Mouse (Mus musculus) heart, embryonic 13.5 days (tissue): ENCODE results near the gene Hyal3. TPM values are rescaled to one million over a fixed set of nuclear protein-coding genes. Genes with fewer than 3 reads are reported as not detected.

Experiments used
- ATAC-seq: fragments of 200-750 bp; cut with Nextera tagmentation; 2 replicates; pipeline ENCODE4 v1.8.0; 2017; ENCODE audit warnings: moderate TSS enrichment; ENCODE audit not compliant: insufficient number of reproducible peaks, low FRiP score, low TSS enrichment; ENCODE audit errors: extremely low read depth
- H3K27ac ChIP-seq: fragments of 300-500 bp; sonication (generic); replicated peaks from 2 replicates; pipeline ENCODE4 v1.5.1; 2015; ENCODE audit warnings: moderate library complexity, mild to moderate bottlenecking, inconsistent platforms
- H3K27me3 ChIP-seq: fragments of 300-500 bp; sonication (generic); replicated peaks from 2 replicates; pipeline ENCODE4 v1.6.1; 2015; ENCODE audit warnings: mild to moderate bottlenecking, inconsistent platforms
- H3K36me3 ChIP-seq: fragments of 300-500 bp; sonication (generic); 2 replicates; pipeline ENCODE4 v1.6.1; 2015; ENCODE audit warnings: mild to moderate bottlenecking, inconsistent platforms
- H3K4me1 ChIP-seq: fragments of 300-500 bp; sonication (generic); 2 replicates; pipeline ENCODE4 v1.6.1; 2015; ENCODE audit warnings: inconsistent platforms
- H3K4me2 ChIP-seq: fragments of 300-500 bp; sonication (generic); 2 replicates; pipeline ENCODE4 v1.6.1; 2015; ENCODE audit warnings: inconsistent platforms, mild to moderate bottlenecking, moderate library complexity
- H3K4me3 ChIP-seq: fragments of 300-500 bp; sonication (generic); 2 replicates; pipeline ENCODE4 v1.5.1; 2015; ENCODE audit warnings: moderate library complexity, mild to moderate bottlenecking, inconsistent platforms
- H3K9ac ChIP-seq: fragments of 300-500 bp; sonication (generic); 2 replicates; pipeline ENCODE4 v1.6.1; 2015; ENCODE audit warnings: inconsistent platforms, mild to moderate bottlenecking, moderate library complexity
- H3K9me3 ChIP-seq: fragments of 300-500 bp; sonication (generic); 2 replicates; pipeline ENCODE4 v1.6.1; 2016; ENCODE audit warnings: inconsistent platforms
- WGBS: fragments of 180-500 bp; shearing (Covaris S2); methylation state at CpG from one replicate; pipeline ENCODE4 v1.1.7; 2015; ENCODE audit warnings: mixed read lengths; 5-methylcytosine and 5-hydroxymethylcytosine counted together
- polyA plus RNA-seq: library from polyadenylated mRNA; unstranded; fragments of >200 nt; fragmentation: Nextera tagmentation; extraction: Ambion mirVana; gene quantifications from 2 replicates; pipeline ENCODE4 v1.2.1, GENCODE M21; 2015

The Hyal3 gene
- polyA plus RNA-seq, 1 experiment from 2014 or later, result 0.68 TPM

GRCm38 (mm10) chr9:107599842-107600241 is 19.2 kb downstream of the Hyal3 start:
- ATAC-seq, result no peak
- Histone ChIP-seq H3K27me3 (peaks cover 38% of the 10 kb centered on the region), H3K4me3 (no peak overlapping the region), H3K27ac (no peak overlapping the region), H3K9ac (peak overlapping the region; percentile 37; the same call in 1 of the 2 replicates), H3K9me3 (no peaks in the 10 kb centered on the region), H3K36me3 (peaks cover 12% of the 10 kb centered on the region), H3K4me1 (peaks cover 49% of the 10 kb centered on the region), H3K4me2 (0 out of 2 replicates have a peak overlapping the region, but pooled peaks have one; percentile 4)
- WGBS, result 57% methylated on average over 14 of the region's 14 CpGs

GRCm38 (mm10) chr9:107600745-107601144 is 20.1 kb downstream of the Hyal3 start:
- 73% methylated on average over 12 of the region's 12 CpGs for WGBS
- peaks cover 45% of the 10 kb centered on the region for H3K27me3 ChIP-seq
- H3K4me1 ChIP-seq, result peaks cover 54% of the 10 kb centered on the region

GRCm38 (mm10) chr9:107601275-107601674 is 20.7 kb downstream of the Hyal3 start:
- Histone ChIP-seq H3K4me2 (no peak overlapping the region), H3K27me3 (peaks cover 50% of the 10 kb centered on the region), H3K4me3 (no peak overlapping the region), H3K4me1 (peaks cover 54% of the 10 kb centered on the region), H3K9ac (no peak overlapping the region; the same call in 1 of the 2 replicates), H3K9me3 (no peaks in the 10 kb centered on the region), H3K27ac (no peak overlapping the region), H3K36me3 (peaks cover 5% of the 10 kb centered on the region; the same call in 1 of the 2 replicates)
- no peak for ATAC-seq
- 84% methylated on average over 11 of the region's 11 CpGs for WGBS

More at GRCm38 (mm10) chr9:107600745-107601144, 20.1 kb downstream of the Hyal3 start:
- Histone ChIP-seq H3K4me3 (no peak overlapping the region), H3K9ac (no peak overlapping the region), H3K4me2 (no peak overlapping the region), H3K9me3 (no peaks in the 10 kb centered on the region), H3K27ac (no peak overlapping the region), H3K36me3 (peaks cover 5% of the 10 kb centered on the region)
- ATAC-seq, result no peak

GRCm38 (mm10) chr9:107602068-107602648 is 21.5 kb downstream of the Hyal3 start:
- peak overlapping the region; percentile 69 for H3K9ac ChIP-seq
- ATAC-seq, result no peak
- H3K4me3 ChIP-seq, result no peak overlapping the region
- peak overlapping the region; percentile 31 for H3K4me2 ChIP-seq
- peaks cover 5% of the 10 kb centered on the region; the same call in 1 of the 2 replicates for H3K36me3 ChIP-seq
- H3K4me1 ChIP-seq, result peaks cover 54% of the 10 kb centered on the region
- 4% methylated on average over 10 of the region's 10 CpGs for WGBS
- no peaks in the 10 kb centered on the region for H3K9me3 ChIP-seq
- H3K27me3 ChIP-seq, result peaks cover 50% of the 10 kb centered on the region
- peak overlapping the region; percentile 24; the same call in 1 of the 2 replicates for H3K27ac ChIP-seq

- Histone ChIP-seq H3K27me3 (peaks cover 50% of the 10 kb centered on the region), H3K36me3 (peaks cover 5% of the 10 kb centered on the region; the same call in 1 of the 2 replicates), H3K4me3 (no peak overlapping the region), H3K4me2 (no peak overlapping the region), H3K9me3 (no peaks in the 10 kb centered on the region), H3K27ac (no peak overlapping the region), H3K4me1 (peaks cover 55% of the 10 kb centered on the region), H3K9ac (no peak overlapping the region)
- no peak for ATAC-seq
- WGBS, result 70% methylated on average over 6 of the region's 6 CpGs
These were observed 22.6 kb downstream of the Hyal3 start for GRCm38 (mm10) chr9:107603251-107603650.

GRCm38 (mm10) chr9:107605041-107605661 is 24.5 kb downstream of the Hyal3 start:
- ATAC-seq, result no peak
- WGBS, result 34% methylated on average over 23 of the region's 23 CpGs
- Histone ChIP-seq H3K4me3 (peak overlapping the region; percentile 6; the same call in 1 of the 2 replicates), H3K27ac (0 out of 2 replicates have a peak overlapping the region, but pooled peaks have one; percentile 32), H3K27me3 (peaks cover 31% of the 10 kb centered on the region), H3K4me1 (peaks cover 73% of the 10 kb centered on the region), H3K9ac (peak overlapping the region; percentile 60), H3K9me3 (no peaks in the 10 kb centered on the region), H3K4me2 (peak overlapping the region; percentile 54), H3K36me3 (no peaks in the 10 kb centered on the region)

- H3K4me3 ChIP-seq, result peak overlapping the region; percentile 45
- WGBS, result 19% methylated on average over 9 of the region's 9 CpGs
- peak overlapping the region; percentile 64 for H3K4me2 ChIP-seq
- H3K9ac ChIP-seq, result peak overlapping the region; percentile 76
- no peaks in the 10 kb centered on the region for H3K36me3 ChIP-seq
- peaks cover 87% of the 10 kb centered on the region for H3K4me1 ChIP-seq
- no peaks in the 10 kb centered on the region for H3K9me3 ChIP-seq
- ATAC-seq, result no peak
- H3K27me3 ChIP-seq, result peaks cover 17% of the 10 kb centered on the region; the same call in 1 of the 2 replicates
- peak overlapping the region; percentile 71 for H3K27ac ChIP-seq
These were observed 26.0 kb downstream of the Hyal3 start for GRCm38 (mm10) chr9:107606591-107606990.

GRCm38 (mm10) chr9:107607036-107607435 is 26.4 kb downstream of the Hyal3 start:
- peak overlapping the region; percentile 64 for H3K4me2 ChIP-seq
- H3K9ac ChIP-seq, result peak overlapping the region; percentile 76
- no peak for ATAC-seq
- WGBS, result 72% methylated on average over 2 of the region's 2 CpGs
- peaks cover 15% of the 10 kb centered on the region; the same call in 1 of the 2 replicates for H3K27me3 ChIP-seq
- H3K9me3 ChIP-seq, result no peaks in the 10 kb centered on the region
- H3K4me3 ChIP-seq, result peak overlapping the region; percentile 45
- peak overlapping the region; percentile 71 for H3K27ac ChIP-seq
- peaks cover 89% of the 10 kb centered on the region for H3K4me1 ChIP-seq
- no peaks in the 10 kb centered on the region for H3K36me3 ChIP-seq

- Histone ChIP-seq H3K27me3 (peaks cover 15% of the 10 kb centered on the region; the same call in 1 of the 2 replicates), H3K9ac (peak overlapping the region; percentile 76), H3K4me3 (peak overlapping the region; percentile 45), H3K27ac (peak overlapping the region; percentile 71), H3K9me3 (no peaks in the 10 kb centered on the region), H3K4me1 (peaks cover 85% of the 10 kb centered on the region), H3K4me2 (peak overlapping the region; percentile 64), H3K36me3 (no peaks in the 10 kb centered on the region)
- no peak for ATAC-seq
- 30% methylated on average over 9 of the region's 9 CpGs for WGBS
These were observed 27.1 kb downstream of the Hyal3 start for GRCm38 (mm10) chr9:107607653-107608245.

- peaks cover 15% of the 10 kb centered on the region; the same call in 1 of the 2 replicates for H3K27me3 ChIP-seq
- H3K4me1 ChIP-seq, result peaks cover 93% of the 10 kb centered on the region
- ATAC-seq, result no peak
- peak within 1 kb of the TSS; percentile 71 for H3K27ac ChIP-seq
- H3K9ac ChIP-seq, result peak within 1 kb of the TSS; percentile 76
- peaks cover 5% of the 10 kb centered on the region for H3K36me3 ChIP-seq
- 52% methylated on average over 11 of the region's 12 CpGs for WGBS
- no peaks in the 10 kb centered on the region for H3K9me3 ChIP-seq
- H3K4me2 ChIP-seq, result peak within 1 kb of the TSS; percentile 64
- H3K4me3 ChIP-seq, result peak within 1 kb of the TSS; percentile 8; the same call in 1 of the 2 replicates
These were observed 28.3 kb downstream of the Hyal3 start, which contains the start of gene Sema3b for GRCm38 (mm10) chr9:107608741-107609432. TSS of gene Sema3b (minus strand) at chr9:107609229.
